Mouse (Mus musculus) spleen, postnatal 14 days (tissue): ENCODE measurements around the gene Cldn3.

Experiments
- DNase-seq, 2 experiments: peaks; one replicate each; pipeline ENCODE4 v3.0.0; 2021 to 2022; ENCODE audit warnings: low spot score in 2 of 2

The Cldn3 gene

DNA sequence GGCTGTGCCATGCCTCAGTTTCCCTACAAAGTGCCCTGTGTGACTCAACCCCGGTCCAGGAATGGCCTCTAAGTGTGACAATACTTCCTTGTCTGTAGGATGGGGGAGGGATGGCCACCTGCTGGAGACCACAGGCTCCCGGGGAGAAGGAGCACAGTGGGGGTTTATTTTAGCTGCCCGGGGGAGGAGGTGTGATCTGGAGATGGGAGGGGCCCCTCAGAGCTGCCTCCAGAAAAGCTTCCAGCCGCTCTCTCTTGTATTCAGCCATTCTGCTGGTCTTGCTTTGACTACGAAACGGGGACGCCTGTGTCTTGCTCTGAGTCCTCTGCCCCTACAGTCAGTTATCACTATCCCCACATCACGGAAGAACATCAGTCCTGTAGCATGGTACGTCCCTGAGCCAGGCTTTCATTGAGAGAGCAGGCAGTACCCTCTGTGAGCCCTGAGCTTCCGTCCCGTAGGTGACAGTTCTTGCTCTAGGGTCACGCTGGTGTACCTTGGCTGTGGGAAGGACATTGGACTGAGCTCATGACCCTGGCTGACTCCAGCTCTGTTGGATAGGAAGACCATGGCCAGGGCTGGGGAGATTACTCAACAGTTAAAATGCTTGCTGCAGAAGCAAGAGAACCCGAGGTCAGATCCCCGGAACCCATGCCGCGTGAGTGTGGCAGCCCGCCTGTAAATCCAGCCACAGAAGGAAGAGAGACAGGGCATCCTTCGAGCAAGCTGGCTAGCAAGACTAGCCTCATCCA, 49.8 kb downstream of the Cldn3 start:
- DNase-seq = no peak
